Mouse (Mus musculus) ES-Bruce4 (cell line): Measurements from ENCODE around the gene Nbr1. TPM values are rescaled to one million over a fixed set of nuclear protein-coding genes. Genes with fewer than 3 reads are reported as not detected.
"Not testable (repeated sequence)": the region's sequence is repeated elsewhere in the genome, so short reads cannot be mapped to it uniquely, and the experiment has no call there.

ENCODE experiments used
- H3K27ac ChIP-seq: 2 replicates; pipeline ENCODE4 v1.5.1; 2012; ENCODE audit warnings: low read length, inconsistent platforms; ENCODE audit not compliant: insufficient read depth
- H3K27me3 ChIP-seq: 2 replicates; pipeline ENCODE4 v1.6.1; 2012; ENCODE audit warnings: mild to moderate bottlenecking, low read length, inconsistent platforms; ENCODE audit not compliant: control insufficient read depth, poor library complexity, insufficient read depth, severe bottlenecking
- H3K36me3 ChIP-seq: 2 replicates; pipeline ENCODE4 v1.6.1; 2012; ENCODE audit warnings: inconsistent platforms, mild to moderate bottlenecking, low read length, moderate library complexity; ENCODE audit not compliant: control insufficient read depth, poor library complexity, insufficient read depth, severe bottlenecking
- H3K4me1 ChIP-seq: one replicate; pipeline ENCODE4 v1.8.1; 2011; ENCODE audit warnings: low read length; ENCODE audit not compliant: control insufficient read depth, insufficient read depth
- H3K4me3 ChIP-seq: 2 replicates; pipeline ENCODE4 v1.5.1; 2011; ENCODE audit warnings: low read depth, mild to moderate bottlenecking, low read length
- H3K9ac ChIP-seq: 2 replicates; pipeline ENCODE4 v1.6.1; 2012; ENCODE audit warnings: low read depth, mild to moderate bottlenecking, inconsistent platforms; ENCODE audit not compliant: poor library complexity, severe bottlenecking
- H3K9me3 ChIP-seq: replicated peaks from 2 replicates; pipeline ENCODE4 v1.6.1; 2012; ENCODE audit warnings: mild to moderate bottlenecking, low read length, inconsistent platforms; ENCODE audit not compliant: control insufficient read depth, poor library complexity, insufficient read depth, severe bottlenecking
- CTCF ChIP-seq: IDR thresholded peaks from one replicate; pipeline ENCODE4 v1.8.1; 2011; ENCODE audit warnings: low read depth, low read length
- EP300 ChIP-seq: IDR thresholded peaks from 2 replicates; pipeline ENCODE4 v1.6.1; 2011; ENCODE audit warnings: low read depth, low read length; ENCODE audit not compliant: insufficient read depth
- POLR2A ChIP-seq: IDR thresholded peaks from one replicate; pipeline ENCODE4 v1.8.1; 2011; ENCODE audit warnings: low read length; ENCODE audit not compliant: insufficient read depth
- polyA plus RNA-seq: library from polyadenylated mRNA; stranded (reverse); fragments of >200 nt; gene quantifications from 2 replicates; pipeline ENCODE4 v1.2.4, GENCODE M21; 2011; ENCODE audit warnings: low read depth; ENCODE audit not compliant: missing spikeins, insufficient read depth, insufficient read length

Nbr1 gene
- polyA plus RNA-seq, 1 experiment, result 262 TPM

- H3K4me1 ChIP-seq, result no peaks in the 10 kb centered on the region
- H3K9me3 ChIP-seq, result peaks cover 21% of the 10 kb centered on the region; the same call in 1 of the 2 replicates
- peak overlapping the region; percentile 45 for H3K9ac ChIP-seq
- no peaks in the 10 kb centered on the region for H3K27me3 ChIP-seq
- TF ChIP-seq CTCF, result no peak
- no peak for TF ChIP-seq POLR2A
- TF ChIP-seq EP300, result no peak
- H3K4me3 ChIP-seq, result peak overlapping the region; percentile 29
- peaks cover 7% of the 10 kb centered on the region for H3K36me3 ChIP-seq
- peak overlapping the region; percentile 98 for H3K27ac ChIP-seq
Observed at GRCm38 (mm10) chr11:101626649-101626994, 74.7 kb downstream of the Nbr1 start.

- no peaks in the 10 kb centered on the region for H3K27me3 ChIP-seq
- peak within 1 kb of the TSS; percentile 83 for H3K9ac ChIP-seq
- H3K4me3 ChIP-seq, result peak within 1 kb of the TSS; percentile 72
- H3K36me3 ChIP-seq, result peaks cover 7% of the 10 kb centered on the region
- peak within 1 kb of the TSS; percentile 98 for H3K27ac ChIP-seq
- H3K9me3 ChIP-seq, result peaks cover 15% of the 10 kb centered on the region; the same call in 1 of the 2 replicates
- TF ChIP-seq EP300 (0 out of 2 replicates have a peak, but pooled peaks have one; percentile 53), POLR2A (peak; percentile 100), CTCF (no peak)
- H3K4me1 ChIP-seq, result no peaks in the 10 kb centered on the region
Observed at GRCm38 (mm10) chr11:101626995-101627856, 75.3 kb downstream of the Nbr1 start, which contains the start of gene Rdm1. TSS of gene Rdm1 (plus strand) at chr11:101627195.

- H3K4me1 ChIP-seq, result no peaks in the 10 kb centered on the region
- peak overlapping the region; percentile 72 for H3K4me3 ChIP-seq
- H3K9ac ChIP-seq, result peak overlapping the region; percentile 83
- no peaks in the 10 kb centered on the region for H3K27me3 ChIP-seq
- H3K9me3 ChIP-seq, result peaks cover 12% of the 10 kb centered on the region; the same call in 1 of the 2 replicates
- H3K27ac ChIP-seq, result peak overlapping the region; percentile 98
- peaks cover 9% of the 10 kb centered on the region for H3K36me3 ChIP-seq
- no peak for TF ChIP-seq POLR2A
- TF ChIP-seq EP300, result no peak
- no peak for TF ChIP-seq CTCF
Observed at GRCm38 (mm10) chr11:101627857-101628559, 76.1 kb downstream of the Nbr1 start.

- Histone ChIP-seq H3K36me3 (peaks cover 15% of the 10 kb centered on the region), H3K27ac (peak overlapping the region; percentile 60; the same call in 1 of the 2 replicates), H3K9ac (peak overlapping the region; percentile 83)
- not testable (repeated sequence) for H3K27me3 ChIP-seq, H3K4me3 ChIP-seq, H3K9me3 ChIP-seq, H3K4me1 ChIP-seq
Observed at GRCm38 (mm10) chr11:101628733-101629417, 76.9 kb downstream of the Nbr1 start.

Other genes with a start within 250 kb of the Nbr1 start
- gene Becn1, start 249.9 kb upstream of the Nbr1 start, polyA plus RNA-seq, result 48.2 and 53.0 TPM in 2 replicates
- 161 and 168 TPM in 2 replicates for gene Psme3, start 235.9 kb upstream of the Nbr1 start, polyA plus RNA-seq
- gene Aoc2, start 227.1 kb upstream of the Nbr1 start, polyA plus RNA-seq, result 3.5 and 5.8 TPM in 2 replicates
- 0.84 and 0.94 TPM in 2 replicates for gene Aoc3, start 221.5 kb upstream of the Nbr1 start, polyA plus RNA-seq
- gene G6pc, start 184.6 kb upstream of the Nbr1 start, polyA plus RNA-seq, result not detected in 2 replicates
- 45.2 and 45.4 TPM in 2 replicates for gene Aarsd1, start 134.5 kb upstream of the Nbr1 start, polyA plus RNA-seq
- 8.8 and 9.4 TPM in 2 replicates for gene Gm27029, start 127.4 kb upstream of the Nbr1 start, polyA plus RNA-seq
- gene Rundc1, start 127.1 kb upstream of the Nbr1 start, polyA plus RNA-seq, result 5.4 and 5.8 TPM in 2 replicates
- not detected in 2 replicates for gene Ptges3l, start 126.8 kb upstream of the Nbr1 start, polyA plus RNA-seq
- 1,188 and 1,249 TPM in 2 replicates for gene Rpl27, start 109.9 kb upstream of the Nbr1 start, polyA plus RNA-seq
- 6.7 and 9.0 TPM in 2 replicates for gene Ifi35, start 103.7 kb upstream of the Nbr1 start, polyA plus RNA-seq
- gene Rnd2, start 87.2 kb upstream of the Nbr1 start, polyA plus RNA-seq, result 11.2 and 11.4 TPM in 2 replicates
- gene Vat1, start 85.9 kb upstream of the Nbr1 start, polyA plus RNA-seq, result 91.2 and 101 TPM in 2 replicates
- 62.4 and 68.2 TPM in 2 replicates for gene Brca1, start 194 bp upstream of the Nbr1 start, polyA plus RNA-seq
- 5.8 and 9.2 TPM in 2 replicates for gene Tmem106a, start 30.1 kb downstream of the Nbr1 start, polyA plus RNA-seq
- not detected in 2 replicates for gene Gm11634, start 47.1 kb downstream of the Nbr1 start, polyA plus RNA-seq
- 57.4 and 64.0 TPM in 2 replicates for gene Rdm1, start 75.0 kb downstream of the Nbr1 start, polyA plus RNA-seq
- 5.1 and 5.3 TPM in 2 replicates for gene Arl4d, start 113.4 kb downstream of the Nbr1 start, polyA plus RNA-seq
- gene Dhx8, start 180.8 kb downstream of the Nbr1 start, polyA plus RNA-seq, result 37.6 and 38.9 TPM in 2 replicates
- 28.9 and 30.3 TPM in 2 replicates for gene Etv4, start 233.2 kb downstream of the Nbr1 start, polyA plus RNA-seq